Mouse (Mus musculus) G1E (cell line): ENCODE measurements around the gene Tmem108. TPM values are rescaled to one million over a fixed set of nuclear protein-coding genes. Genes with fewer than 3 reads are reported as not detected.

Experiments
- ATAC-seq: 2 replicates; pipeline ENCODE4 v1.8.0; 2016; ENCODE audit warnings: mild to moderate bottlenecking; ENCODE audit not compliant: insufficient number of reproducible peaks, poor library complexity, low FRiP score, severe bottlenecking; ENCODE audit errors: extremely low read depth
- DNase-seq: peaks from one replicate; pipeline ENCODE4 v3.0.0; 2012; ENCODE audit warnings: low spot score
- H3K27me3 ChIP-seq: 2 replicates; pipeline ENCODE4 v1.6.1; 2012; ENCODE audit warnings: mild to moderate bottlenecking, low read length, inconsistent platforms; ENCODE audit not compliant: insufficient read depth
- H3K36me3 ChIP-seq: replicated peaks from 2 replicates; pipeline ENCODE3; 2012; ENCODE audit warnings: mild to moderate bottlenecking, inconsistent platforms
- H3K4me1 ChIP-seq: 2 replicates; pipeline ENCODE4 v1.6.1; 2012; ENCODE audit warnings: low read depth, low read length, inconsistent platforms, mixed read lengths; ENCODE audit not compliant: insufficient read depth
- H3K4me3 ChIP-seq: 2 replicates; pipeline ENCODE4 v1.5.1; 2012; ENCODE audit warnings: low read depth, mild to moderate bottlenecking, inconsistent platforms, low read length, moderate library complexity, mixed read lengths
- H3K9me3 ChIP-seq: replicated peaks from 2 replicates; pipeline ENCODE4 v1.6.1; 2012; ENCODE audit warnings: inconsistent platforms
- CTCF ChIP-seq: IDR thresholded peaks from 2 replicates; pipeline ENCODE4 v1.5.1; 2012; ENCODE audit warnings: low read depth, low read length, inconsistent platforms, mixed read lengths
- GATA1 ChIP-seq: IDR thresholded peaks from 2 replicates; pipeline ENCODE4 v1.6.1; 2012; ENCODE audit warnings: borderline replicate concordance, low read length, inconsistent platforms, mixed read lengths
- GATA2 ChIP-seq: IDR thresholded peaks from 2 replicates; pipeline ENCODE4 v1.6.1; 2012; ENCODE audit warnings: low read depth, low read length, inconsistent platforms, borderline replicate concordance
- POLR2AphosphoS5 ChIP-seq: IDR thresholded peaks from 2 replicates; pipeline ENCODE4 v1.6.1; 2012; ENCODE audit warnings: low read depth, low read length, inconsistent platforms; ENCODE audit not compliant: insufficient replicate concordance
- TAL1 ChIP-seq: conservative IDR thresholded peaks from 2 replicates; pipeline ENCODE4 v1.6.1; 2012; ENCODE audit warnings: low read depth, low read length, inconsistent platforms, mixed read lengths
- polyA plus RNA-seq: library from polyadenylated mRNA; stranded (reverse); fragments of >175 nt; gene quantifications from 2 replicates; pipeline ENCODE4 v1.2.3, GENCODE M21; 2012
- total RNA-seq, 2 experiments: library from RNA; stranded (forward) in 1 of 2; stranded (reverse) in 1 of 2; fragments of 200-1000 nt in 1 of 2; fragments of >200 nt in 1 of 2; fragmentation: Nextera tagmentation in 1 of 2; gene quantifications; 2 replicates each; pipeline ENCODE4 v1.2.3; 2014 to 2017

Gene Tmem108
- total and polyA plus RNA-seq, 3 experiments = 0.27 TPM; not detected in 2

DNA sequence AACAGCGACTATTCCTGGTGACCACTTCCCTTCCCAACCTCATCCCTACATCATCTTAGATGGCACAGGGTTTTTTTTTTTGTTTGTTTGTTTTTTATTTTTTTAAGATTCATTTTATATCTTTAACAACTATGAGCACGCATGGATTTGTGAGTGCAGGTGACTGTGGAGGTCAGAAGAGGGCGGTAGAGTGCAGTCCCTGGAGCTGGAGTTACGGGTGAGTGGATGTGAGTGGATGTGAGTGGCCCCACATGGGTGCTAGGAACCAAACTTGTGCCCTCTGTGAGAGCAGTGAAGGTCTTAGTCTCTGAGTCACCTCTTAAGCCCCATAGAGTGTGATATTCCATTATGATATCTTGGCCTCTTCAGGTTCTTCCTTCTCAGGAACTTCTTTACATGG, 55.9 kb downstream of the Tmem108 start:
- H3K36me3 ChIP-seq = no peaks in the 10 kb centered on the region
- ATAC-seq = no peak
- H3K4me1 ChIP-seq = no peaks in the 10 kb centered on the region
- DNase-seq = no peak
- TF ChIP-seq POLR2AphosphoS5 (no peak), GATA1 (no peak), TAL1 (no peak), GATA2 (no peak), CTCF (no peak)
- H3K4me3 ChIP-seq = no peak overlapping the region
- H3K27me3 ChIP-seq = no peaks in the 10 kb centered on the region
- H3K9me3 ChIP-seq = peaks cover 71% of the 10 kb centered on the region

DNA sequence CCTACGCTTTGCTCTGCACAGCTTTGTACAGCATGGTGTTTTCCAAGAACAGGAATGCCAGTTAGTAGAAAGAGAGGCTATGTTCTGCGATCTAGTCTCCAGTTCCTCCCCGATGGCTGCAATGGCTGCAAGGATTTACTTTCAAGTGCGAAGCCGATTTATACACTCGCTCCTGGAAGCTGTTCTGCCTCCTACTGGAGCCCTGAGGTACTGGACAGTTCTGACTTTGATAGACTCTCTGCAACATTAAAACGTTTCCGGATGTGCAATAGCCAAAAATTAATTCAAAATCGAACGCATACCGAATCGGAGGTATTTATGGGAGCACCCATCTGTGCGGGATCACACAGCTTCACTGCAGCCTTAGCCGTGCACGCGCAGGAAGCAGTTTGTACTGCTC, 58.6 kb downstream of the Tmem108 start:
- Histone ChIP-seq H3K9me3 (peaks cover 61% of the 10 kb centered on the region), H3K27me3 (no peaks in the 10 kb centered on the region), H3K36me3 (no peaks in the 10 kb centered on the region), H3K4me3 (no peak overlapping the region), H3K4me1 (no peaks in the 10 kb centered on the region)
- TF ChIP-seq POLR2AphosphoS5 = no peak
- no peak for TF ChIP-seq CTCF
- TF ChIP-seq TAL1 = no peak
- no peak for TF ChIP-seq GATA2
- no peak for TF ChIP-seq GATA1
- no peak for DNase-seq
- ATAC-seq = no peak

DNA sequence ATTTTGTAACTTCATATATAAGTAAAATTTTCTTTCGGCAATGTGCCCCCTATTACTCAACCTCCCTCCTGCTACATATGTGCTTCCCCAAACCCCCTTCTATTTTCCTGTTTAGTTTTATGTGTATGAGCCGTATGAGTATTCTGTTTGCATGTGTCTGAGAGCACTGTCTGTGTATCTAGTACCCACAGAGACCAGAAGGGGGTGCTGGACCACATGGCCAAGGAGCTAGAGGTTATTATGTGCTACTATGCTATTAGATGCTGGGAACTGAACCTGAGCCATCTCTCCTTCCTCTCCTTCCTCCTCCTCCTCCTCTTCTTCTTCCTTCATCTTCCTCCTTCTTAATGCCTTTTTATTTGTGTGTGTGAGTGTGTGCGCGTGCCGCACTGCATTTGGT, 59.2 kb downstream of the Tmem108 start:
- TF ChIP-seq CTCF (no peak), GATA2 (no peak), POLR2AphosphoS5 (no peak), GATA1 (no peak), TAL1 (no peak)
- H3K4me3 ChIP-seq = no peak overlapping the region
- no peaks in the 10 kb centered on the region for H3K4me1 ChIP-seq
- peaks cover 62% of the 10 kb centered on the region for H3K9me3 ChIP-seq
- no peaks in the 10 kb centered on the region for H3K36me3 ChIP-seq
- ATAC-seq (no peak), DNase-seq (no peak)
- H3K27me3 ChIP-seq = no peaks in the 10 kb centered on the region

DNA sequence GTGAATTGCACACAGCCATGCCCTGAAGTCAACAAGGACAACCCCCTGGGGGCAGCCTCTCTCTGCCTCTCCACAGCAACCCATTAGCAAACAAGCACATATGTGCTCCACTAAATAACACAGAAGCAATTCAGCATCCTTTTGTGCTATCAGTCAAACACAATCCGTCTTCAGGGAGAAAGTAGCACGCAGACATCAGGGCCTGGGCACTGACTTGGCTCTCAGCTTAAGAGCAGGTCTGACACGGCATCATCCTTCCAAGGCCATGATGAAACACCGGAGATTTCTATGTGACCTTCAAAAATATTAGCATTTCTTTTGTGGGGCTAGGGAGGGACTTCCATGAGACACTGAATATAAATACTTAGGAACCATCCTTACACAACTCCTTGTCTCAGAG, 60.2 kb downstream of the Tmem108 start:
- Histone ChIP-seq H3K9me3 (peaks cover 61% of the 10 kb centered on the region), H3K36me3 (no peaks in the 10 kb centered on the region), H3K27me3 (no peaks in the 10 kb centered on the region), H3K4me3 (no peak overlapping the region), H3K4me1 (no peaks in the 10 kb centered on the region)
- DNase-seq = no peak
- no peak for ATAC-seq
- TF ChIP-seq GATA1 (no peak), CTCF (no peak), POLR2AphosphoS5 (no peak), TAL1 (no peak), GATA2 (no peak)

DNA sequence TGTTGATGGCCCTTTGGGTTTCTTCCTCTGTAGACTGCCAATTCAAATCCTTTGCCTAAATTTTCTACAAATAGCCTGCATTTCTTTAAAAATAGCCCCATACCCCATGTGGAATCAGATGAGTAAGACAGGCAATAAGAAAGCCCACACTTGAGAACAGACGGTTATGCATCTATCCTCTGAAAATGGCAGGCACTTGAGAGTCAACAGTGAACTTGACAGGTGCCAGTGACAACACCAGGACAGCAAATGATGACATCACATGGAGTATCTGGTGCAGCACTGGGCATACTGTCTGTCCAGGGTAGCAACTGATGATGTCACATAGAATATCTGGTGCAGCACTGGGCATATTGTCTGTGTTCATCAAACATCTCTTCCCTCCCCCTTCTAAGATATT, 61.4 kb downstream of the Tmem108 start:
- Histone ChIP-seq H3K27me3 (no peaks in the 10 kb centered on the region), H3K9me3 (peaks cover 57% of the 10 kb centered on the region), H3K36me3 (no peaks in the 10 kb centered on the region), H3K4me1 (no peaks in the 10 kb centered on the region), H3K4me3 (no peak overlapping the region)
- TF ChIP-seq GATA1 (no peak), TAL1 (no peak), GATA2 (no peak), CTCF (no peak), POLR2AphosphoS5 (no peak)
- ATAC-seq (no peak), DNase-seq (no peak)

DNA sequence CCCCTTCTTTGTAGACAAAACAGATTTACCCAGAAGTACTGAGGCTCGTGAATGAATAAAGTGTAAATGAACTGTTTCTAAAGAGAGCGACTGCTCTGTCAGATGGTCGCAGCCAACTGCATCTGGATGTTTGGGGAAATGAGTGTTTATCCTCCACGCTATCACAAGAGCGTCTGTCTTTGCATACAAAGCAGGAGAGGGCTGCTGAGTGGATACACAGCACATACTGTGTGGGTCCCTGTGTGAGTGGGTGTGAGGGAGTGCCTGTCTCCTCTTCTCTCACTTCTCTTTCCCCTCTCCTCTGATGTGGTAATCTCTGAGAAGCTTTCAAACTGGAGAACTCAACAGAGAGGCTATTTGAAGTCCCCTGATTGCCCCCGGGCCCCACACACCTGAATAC, 64.7 kb downstream of the Tmem108 start:
- Histone ChIP-seq H3K9me3 (peaks cover 50% of the 10 kb centered on the region), H3K27me3 (no peaks in the 10 kb centered on the region), H3K4me3 (no peak overlapping the region), H3K4me1 (no peaks in the 10 kb centered on the region), H3K36me3 (no peaks in the 10 kb centered on the region)
- no peak for ATAC-seq
- TF ChIP-seq GATA2 (no peak), TAL1 (no peak), CTCF (no peak), GATA1 (no peak), POLR2AphosphoS5 (no peak)
- no peak for DNase-seq

DNA sequence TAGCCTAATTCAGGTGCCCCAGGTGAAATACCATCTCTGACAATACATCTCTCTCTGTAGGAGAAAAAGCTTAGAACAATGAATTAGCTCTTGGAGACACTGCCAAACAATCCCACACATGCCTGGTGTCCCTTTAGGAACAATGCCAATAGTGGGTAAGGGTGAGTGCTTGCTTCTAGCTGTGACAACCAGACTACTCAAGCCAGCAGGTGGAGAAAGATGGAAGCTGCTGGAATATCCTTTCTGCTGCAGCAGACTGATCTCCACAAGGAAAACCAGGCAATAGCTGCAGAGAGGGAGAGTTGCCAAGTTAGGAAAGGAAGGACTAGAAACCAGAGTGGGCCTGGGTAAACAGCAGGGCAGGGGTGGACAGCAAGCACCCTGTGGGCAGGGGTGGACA, 67.8 kb downstream of the Tmem108 start:
- Histone ChIP-seq H3K4me1 (no peaks in the 10 kb centered on the region), H3K4me3 (no peak overlapping the region), H3K9me3 (peaks cover 50% of the 10 kb centered on the region), H3K36me3 (no peaks in the 10 kb centered on the region), H3K27me3 (no peaks in the 10 kb centered on the region)
- DNase-seq (no peak), ATAC-seq (no peak)
- TF ChIP-seq CTCF = no peak
- no peak for TF ChIP-seq POLR2AphosphoS5
- no peak for TF ChIP-seq GATA2
- no peak for TF ChIP-seq TAL1
- TF ChIP-seq GATA1 = no peak
